Mouse (Mus musculus) hindbrain, embryonic 10.5 days (tissue): ENCODE results near the gene Eri3. TPM values are rescaled to one million over a fixed set of nuclear protein-coding genes. Genes with fewer than 3 reads are reported as not detected.

Source experiments
- DNase-seq: peaks from one replicate; pipeline ENCODE4 v3.0.0-alpha.2; 2017; ENCODE audit warnings: low spot score
- H3K27ac ChIP-seq: fragments of 300-500 bp; sonication (generic); 2 replicates; pipeline ENCODE4 v1.5.1; 2016; ENCODE audit warnings: mild to moderate bottlenecking, moderate library complexity
- H3K27me3 ChIP-seq: fragments of 300-500 bp; sonication (generic); 2 replicates; pipeline ENCODE4 v1.6.1; 2016; ENCODE audit warnings: mild to moderate bottlenecking; ENCODE audit not compliant: poor library complexity, insufficient read depth, severe bottlenecking
- H3K36me3 ChIP-seq: fragments of 300-500 bp; sonication (generic); 2 replicates; pipeline ENCODE4 v1.6.1; 2016; ENCODE audit warnings: mild to moderate bottlenecking, moderate library complexity
- H3K4me1 ChIP-seq: fragments of 300-500 bp; sonication (generic); replicated peaks from 2 replicates; pipeline ENCODE4 v1.6.1; 2016; ENCODE audit warnings: mild to moderate bottlenecking
- H3K4me3 ChIP-seq: fragments of 300-500 bp; sonication (generic); 2 replicates; pipeline ENCODE4 v1.5.1; 2016; ENCODE audit warnings: mild to moderate bottlenecking, moderate library complexity
- H3K9me3 ChIP-seq: fragments of 300-500 bp; sonication (generic); 2 replicates; pipeline ENCODE4 v1.6.1; 2016; ENCODE audit warnings: mild to moderate bottlenecking, moderate library complexity
- WGBS: fragments of 180-500 bp; shearing (Covaris S2); methylation state at CpG from one replicate; pipeline ENCODE4 v1.1.7; 2016; 5-methylcytosine and 5-hydroxymethylcytosine counted together
- polyA plus RNA-seq: library from polyadenylated mRNA; unstranded; fragments of >200 nt; fragmentation: Nextera tagmentation; extraction: Ambion mirVana; gene quantifications from 2 replicates; pipeline ENCODE4 v1.2.1, GENCODE M21; 2016

The Eri3 gene
- polyA plus RNA-seq, 1 experiment from 2014 or later: 142 TPM

DNA sequence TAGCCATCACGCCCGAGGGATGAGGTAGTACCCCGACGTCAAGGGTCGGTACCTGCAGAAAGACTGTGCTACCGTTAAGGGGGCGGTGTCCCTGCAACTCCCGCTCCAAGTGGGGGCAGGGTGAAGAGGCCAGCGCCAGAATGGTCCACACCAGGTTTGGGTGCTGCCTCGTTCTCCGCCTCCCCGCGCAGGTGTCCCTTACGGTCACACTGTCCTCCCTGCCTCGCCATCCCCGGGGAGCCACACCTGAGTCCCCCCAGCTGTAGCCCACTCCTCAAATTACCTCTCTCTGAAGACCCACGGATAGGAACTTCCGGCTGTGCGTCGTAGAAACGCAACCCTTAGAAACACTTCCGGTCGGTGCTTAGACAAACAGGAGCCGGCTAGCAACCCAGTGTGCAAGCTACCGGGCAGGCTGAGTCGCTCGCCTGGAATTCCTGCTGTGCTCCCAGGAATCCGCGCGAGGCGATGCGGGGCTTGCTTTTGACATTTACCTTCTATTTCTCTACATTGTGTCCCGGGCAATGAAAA lies 131.8 kb downstream of the Eri3 start, which contains the start of gene Dmap1:
Gene Dmap1, minus strand, starts transcription at position 343 of the 531 bp plus-strand sequence.
- H3K27ac ChIP-seq: peak within 1 kb of the TSS; percentile 91
- H3K27me3 ChIP-seq: no peaks in the 10 kb centered on the region
- H3K4me3 ChIP-seq: peak within 1 kb of the TSS; percentile 90
- peak; percentile 91 for DNase-seq
- H3K4me1 ChIP-seq: peaks cover 20% of the 10 kb centered on the region
- WGBS: under 1% methylated on average over 33 of the region's 33 CpGs
- peaks cover 39% of the 10 kb centered on the region for H3K36me3 ChIP-seq
- H3K9me3 ChIP-seq: no peaks in the 10 kb centered on the region

DNA sequence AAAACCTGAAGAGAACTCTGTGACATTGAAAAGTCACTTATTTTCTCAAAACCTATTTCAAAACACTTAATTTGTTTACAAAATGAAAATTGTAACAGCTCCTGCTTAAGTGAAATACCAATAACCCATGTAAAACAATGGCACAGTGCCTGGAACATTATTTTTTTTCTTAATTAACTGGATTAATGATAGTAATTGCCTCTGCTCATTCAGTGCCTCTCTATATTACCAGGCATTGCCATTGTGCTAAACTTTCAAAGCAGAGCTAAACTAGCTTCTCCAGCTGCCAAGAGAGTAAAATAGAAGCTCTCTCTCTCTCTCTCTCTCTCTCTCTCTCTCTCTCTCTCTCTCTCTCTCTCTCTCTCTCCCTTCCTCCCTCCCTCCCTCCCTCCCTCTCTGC lies 132.3 kb downstream of the Eri3 start:
- no peak for DNase-seq
- Histone ChIP-seq H3K4me3 (peak overlapping the region; percentile 90), H3K27me3 (no peaks in the 10 kb centered on the region), H3K4me1 (peaks cover 20% of the 10 kb centered on the region), H3K27ac (peak overlapping the region; percentile 91), H3K9me3 (no peaks in the 10 kb centered on the region), H3K36me3 (peaks cover 35% of the 10 kb centered on the region)

DNA sequence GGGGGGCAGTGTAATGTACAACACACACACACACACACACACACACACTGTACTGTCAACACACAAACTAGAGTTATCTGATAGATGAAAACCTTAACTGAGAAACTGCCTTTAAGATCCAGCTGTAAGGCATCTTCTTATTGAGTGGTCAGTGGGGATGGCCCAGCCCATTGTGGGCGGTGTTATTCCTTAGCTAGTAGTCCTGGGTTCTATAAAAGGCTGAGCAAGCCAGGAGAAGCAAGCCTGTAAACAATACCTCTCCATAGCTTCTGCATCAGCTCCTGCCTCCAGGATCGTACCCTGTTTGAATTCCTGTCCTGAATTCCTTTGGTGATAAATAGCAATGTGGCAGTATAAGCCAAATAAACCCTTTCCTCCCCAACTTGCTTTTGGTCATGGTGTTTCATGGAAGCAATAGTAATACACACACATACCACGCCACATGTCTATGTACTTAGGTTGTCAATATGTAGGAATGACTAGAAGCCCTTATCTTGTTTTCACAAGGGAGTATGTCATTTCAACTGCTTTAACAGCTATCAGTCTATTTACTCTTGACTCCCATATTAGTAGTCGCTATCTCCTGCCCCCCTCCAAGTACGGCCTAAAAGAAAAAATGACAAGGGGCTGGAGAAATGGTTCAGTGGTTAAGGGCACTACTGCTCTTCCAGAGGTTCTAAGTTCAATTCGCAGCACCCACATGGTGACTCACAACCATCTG lies 133.0 kb downstream of the Eri3 start:
- no peaks in the 10 kb centered on the region for H3K9me3 ChIP-seq
- peaks cover 29% of the 10 kb centered on the region for H3K36me3 ChIP-seq
- WGBS: 84% methylated on average over 6 of the region's 6 CpGs
- no peak for DNase-seq
- H3K27ac ChIP-seq: no peak overlapping the region
- peak overlapping the region; percentile 90; the same call in 1 of the 2 replicates for H3K4me3 ChIP-seq
- H3K4me1 ChIP-seq: peaks cover 20% of the 10 kb centered on the region
- no peaks in the 10 kb centered on the region for H3K27me3 ChIP-seq

DNA sequence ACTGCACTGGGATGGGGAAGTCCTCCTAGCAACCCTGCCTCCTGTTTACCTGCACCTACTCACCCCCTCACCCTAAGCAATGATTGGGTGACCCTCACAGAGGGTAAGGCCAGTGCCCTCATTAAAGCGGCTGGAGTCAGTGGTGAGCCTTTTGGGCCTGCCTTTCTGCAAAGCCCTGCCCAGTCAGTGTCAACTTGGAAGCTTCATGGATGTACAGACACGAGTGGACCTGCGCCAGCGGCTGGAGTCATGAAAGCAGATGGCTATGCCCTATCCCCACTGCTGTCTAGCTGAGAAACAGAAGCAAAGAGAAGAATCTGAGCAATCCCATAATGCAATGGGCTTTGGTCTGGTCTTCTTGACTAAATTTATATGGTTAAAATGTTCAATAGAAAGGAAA lies 136.2 kb downstream of the Eri3 start:
- 85% methylated on average over 4 of the region's 4 CpGs for WGBS

DNA sequence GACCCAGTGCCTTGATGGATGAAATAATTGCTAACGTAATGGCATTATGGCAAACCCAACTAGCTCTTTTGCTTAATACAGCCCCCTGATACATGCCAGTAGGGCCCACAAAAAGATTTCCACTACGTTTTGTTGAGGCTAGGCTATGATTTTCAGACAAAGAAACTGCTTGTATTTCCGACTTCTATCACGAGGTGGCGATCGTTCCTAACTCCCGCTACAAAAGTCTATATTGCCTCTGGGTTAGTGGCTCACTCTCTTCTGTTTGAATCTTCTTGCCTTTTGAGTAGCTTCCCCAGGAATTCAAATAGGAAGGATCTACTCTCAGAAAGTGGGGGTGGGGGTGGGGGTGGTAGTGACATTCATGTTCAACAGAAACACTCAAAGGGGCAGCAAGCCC lies 155.2 kb downstream of the Eri3 start:
- peak; percentile 53 for DNase-seq
- H3K4me3 ChIP-seq: no peak overlapping the region
- WGBS: 7% methylated on average over 7 of the region's 7 CpGs

More for the DNA sequence above, 136.2 kb downstream of the Eri3 start:
- H3K4me1 ChIP-seq: peaks cover 12% of the 10 kb centered on the region
- no peaks in the 10 kb centered on the region for H3K27me3 ChIP-seq
- no peak for DNase-seq
- 0 out of 2 replicates have a peak, but pooled peaks cover 2% of the 10 kb centered on the region for H3K9me3 ChIP-seq
- H3K4me3 ChIP-seq: no peak overlapping the region
- H3K27ac ChIP-seq: no peak overlapping the region
- H3K36me3 ChIP-seq: no peaks in the 10 kb centered on the region

DNA sequence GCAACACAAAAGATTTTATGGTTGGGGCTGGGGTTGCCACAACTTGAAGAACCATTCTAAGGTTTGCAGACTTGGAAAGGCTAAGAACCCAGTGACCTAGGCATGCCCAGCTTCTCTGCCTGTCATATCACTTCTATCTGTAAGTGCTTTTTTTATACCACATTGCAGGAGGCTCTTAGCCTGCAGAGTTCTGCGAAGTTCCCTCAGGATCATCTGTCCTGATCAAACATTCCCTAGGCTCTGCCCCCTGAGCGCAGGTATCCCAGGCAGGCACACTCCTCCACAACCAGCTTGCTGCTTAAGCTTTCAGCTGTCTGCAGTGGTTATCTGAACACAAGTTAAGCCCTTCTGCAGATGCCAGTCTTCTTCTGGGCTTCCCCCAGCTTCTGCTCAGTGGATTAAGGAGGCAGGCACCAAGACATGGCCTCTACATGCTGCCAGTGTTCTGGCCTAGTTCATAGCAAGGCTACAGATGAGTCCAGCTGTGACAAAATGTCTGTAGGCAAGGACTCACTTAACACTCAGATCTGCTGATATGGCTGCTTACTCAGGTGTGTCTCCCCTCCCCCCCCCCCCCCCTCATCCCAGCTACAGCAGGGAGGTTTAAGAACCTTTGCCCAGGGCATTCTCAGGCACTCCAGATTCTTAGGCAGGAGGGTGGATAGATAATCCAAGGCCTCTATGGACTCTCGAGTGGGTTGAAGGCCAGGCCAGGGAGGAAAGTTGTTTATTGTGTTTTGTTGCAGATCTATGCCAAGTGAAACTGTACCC lies 158.8 kb downstream of the Eri3 start:
- no peaks in the 10 kb centered on the region for H3K4me1 ChIP-seq
- WGBS: 80% methylated on average over 3 of the region's 3 CpGs
- H3K9me3 ChIP-seq: no peaks in the 10 kb centered on the region
- H3K36me3 ChIP-seq: no peaks in the 10 kb centered on the region
- no peak overlapping the region for H3K4me3 ChIP-seq
- no peak overlapping the region for H3K27ac ChIP-seq
- no peaks in the 10 kb centered on the region for H3K27me3 ChIP-seq
- no peak for DNase-seq

More for the DNA sequence above, 155.2 kb downstream of the Eri3 start:
- Histone ChIP-seq H3K9me3 (no peaks in the 10 kb centered on the region), H3K27me3 (no peaks in the 10 kb centered on the region), H3K4me1 (no peaks in the 10 kb centered on the region), H3K27ac (no peak overlapping the region), H3K36me3 (no peaks in the 10 kb centered on the region)

DNA sequence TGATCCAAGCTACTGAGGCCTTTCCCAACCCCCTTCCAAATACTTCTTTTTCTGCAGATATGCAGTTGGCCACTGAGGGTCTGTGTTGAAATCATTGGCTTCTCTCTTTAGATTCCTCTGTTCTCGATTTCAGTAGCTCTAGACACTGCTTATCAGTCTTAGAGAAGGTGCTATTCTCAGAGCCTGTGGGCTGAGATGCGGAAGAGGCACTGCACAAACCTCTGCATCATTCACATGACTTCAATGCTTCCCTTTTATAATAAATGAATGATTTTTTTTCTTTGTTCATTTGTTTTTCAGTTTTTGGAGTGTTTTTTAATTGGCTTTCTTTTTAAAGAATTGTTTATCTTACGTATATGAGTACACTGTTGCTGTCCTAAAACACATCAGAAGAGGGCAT lies 162.1 kb downstream of the Eri3 start:
- Histone ChIP-seq H3K36me3 (no peaks in the 10 kb centered on the region), H3K27ac (no peak overlapping the region), H3K9me3 (no peaks in the 10 kb centered on the region), H3K4me3 (no peak overlapping the region), H3K4me1 (no peaks in the 10 kb centered on the region), H3K27me3 (no peaks in the 10 kb centered on the region)
- WGBS: 85% methylated on average over 3 of the region's 3 CpGs
- DNase-seq: no peak

DNA sequence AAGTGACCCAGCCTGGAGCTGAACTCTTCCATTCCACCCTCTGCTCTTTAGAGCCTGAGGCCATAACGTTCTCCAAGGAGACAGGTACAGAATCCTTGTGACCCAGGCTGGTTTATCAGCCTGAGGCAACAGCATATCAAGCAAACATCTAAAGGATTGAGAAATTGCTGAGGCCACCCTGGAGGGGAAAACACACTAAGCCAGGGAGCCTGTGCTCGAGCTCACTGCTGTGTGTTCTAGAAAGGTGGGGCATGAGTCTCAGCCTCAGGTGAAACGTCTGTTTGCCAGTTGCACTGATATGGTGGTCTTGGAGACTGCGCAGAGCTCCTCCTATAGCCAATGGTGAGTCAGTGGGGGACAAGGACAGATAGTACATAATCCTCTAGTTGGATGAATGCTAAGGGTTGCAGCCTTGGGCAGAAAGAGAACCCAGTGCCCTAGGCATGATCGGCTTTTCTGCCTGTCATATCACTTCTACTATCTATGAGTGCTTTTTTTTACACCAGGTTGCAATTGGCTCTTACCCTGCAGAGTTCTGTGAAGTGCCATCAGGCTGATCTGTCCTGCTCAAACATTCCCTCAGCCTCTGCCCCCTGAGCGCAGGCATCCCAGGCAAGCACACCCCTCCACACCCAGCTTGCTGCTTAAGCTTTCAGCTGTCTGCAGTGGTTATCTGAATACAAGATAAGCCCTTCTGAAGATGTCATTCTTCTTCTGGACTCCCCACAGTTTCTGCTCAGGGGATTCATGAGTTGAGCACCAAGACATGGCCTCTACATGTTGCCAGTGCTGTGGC lies 163.3 kb downstream of the Eri3 start:
- no peaks in the 10 kb centered on the region for H3K27me3 ChIP-seq
- DNase-seq: no peak
- no peaks in the 10 kb centered on the region for H3K9me3 ChIP-seq
- no peak overlapping the region for H3K4me3 ChIP-seq
- WGBS: 83% methylated on average over 6 of the region's 6 CpGs
- H3K27ac ChIP-seq: no peak overlapping the region
- H3K4me1 ChIP-seq: no peaks in the 10 kb centered on the region
- H3K36me3 ChIP-seq: no peaks in the 10 kb centered on the region

Other genes with a start within 250 kb of the Eri3 start
- gene Rnf220, start 53.3 kb upstream of the Eri3 start, polyA plus RNA-seq: 101 TPM in 2 replicates
- gene Dmap1, start 131.9 kb downstream of the Eri3 start, polyA plus RNA-seq: 69.2 and 72.5 TPM in 2 replicates
- not detected in 2 replicates for gene Gm12845, start 174.0 kb downstream of the Eri3 start, polyA plus RNA-seq
- not detected in 2 replicates for gene Klf17, start 215.3 kb downstream of the Eri3 start, polyA plus RNA-seq